Mouse (Mus musculus) mouse trophoblast stem cell (cell line): ENCODE data around the gene Gm10309.

Experiments used
- in situ Hi-C, 2 experiments: fragments of 300-500 bp; cut with MseI, MboI; formaldehyde crosslinking; loops; 2 replicates in 1 of 2; 3 replicates in 1 of 2; pipeline ENCODE4 v1.15.1; 2025

The Gm10309 gene

GRCm38 (mm10) chr17:86514974-86515620 is 10.1 kb upstream of the Gm10309 start:
- in situ Hi-C loops: no loop called here

GRCm38 (mm10) chr17:86509871-86510270 is 4.8 kb upstream of the Gm10309 start:
- in situ Hi-C loops: loop anchor here in 1 of 2 experiments (10.0 kb wide), 1 partner anchor 305 kb away; no protein-coding TSS in a partner anchor

- in situ Hi-C loops: loop anchor here in 1 of 2 experiments (10.0 kb wide), 1 partner anchor 307 kb away; no protein-coding TSS in a partner anchor
Observed at GRCm38 (mm10) chr17:86508212-86508490, 3.1 kb upstream of the Gm10309 start.

- in situ Hi-C loops: loop anchor here in 1 of 2 experiments (10.0 kb wide), 1 partner anchor 307 kb away; no protein-coding TSS in a partner anchor
Observed at GRCm38 (mm10) chr17:86507342-86508211, 2.5 kb upstream of the Gm10309 start.

- in situ Hi-C loops: loop anchor here in 1 of 2 experiments (10.0 kb wide), 1 partner anchor 308 kb away; no protein-coding TSS in a partner anchor
Observed at GRCm38 (mm10) chr17:86506881-86507280, 1.8 kb upstream of the Gm10309 start.

- in situ Hi-C loops: loop anchor here in 1 of 2 experiments (10.0 kb wide), 1 partner anchor 311 kb away; no protein-coding TSS in a partner anchor
Observed at GRCm38 (mm10) chr17:86503208-86503897, 1.7 kb downstream of the Gm10309 start.

GRCm38 (mm10) chr17:86501393-86501792 is 3.6 kb downstream of the Gm10309 start:
- in situ Hi-C loops: loop anchor here in 1 of 2 experiments (10.0 kb wide), 1 partner anchor 313 kb away; no protein-coding TSS in a partner anchor

GRCm38 (mm10) chr17:86499359-86500045 is 5.5 kb downstream of the Gm10309 start:
- in situ Hi-C loops: loop anchor here (10.0 kb wide), 2 partner anchors 315 to 405 kb away; no protein-coding TSS in a partner anchor

GRCm38 (mm10) chr17:86497302-86497701 is 7.7 kb downstream of the Gm10309 start:
- in situ Hi-C loops: loop anchor here in 1 of 2 experiments (10.0 kb wide), 1 partner anchor 407 kb away; no protein-coding TSS in a partner anchor

GRCm38 (mm10) chr17:86496123-86496771 is 8.8 kb downstream of the Gm10309 start:
- in situ Hi-C loops: loop anchor here in 1 of 2 experiments (10.0 kb wide), 1 partner anchor 409 kb away; no protein-coding TSS in a partner anchor

GRCm38 (mm10) chr17:86494895-86495294 is 10.1 kb downstream of the Gm10309 start:
- in situ Hi-C loops: loop anchor here in 1 of 2 experiments (10.0 kb wide), 1 partner anchor 410 kb away; no protein-coding TSS in a partner anchor

- in situ Hi-C loops: loop anchor here in 1 of 2 experiments (10.0 kb wide), 1 partner anchor 410 kb away; no protein-coding TSS in a partner anchor
Observed at GRCm38 (mm10) chr17:86494494-86494893, 10.5 kb downstream of the Gm10309 start.

- in situ Hi-C loops: loop anchor here in 1 of 2 experiments (10.0 kb wide), 1 partner anchor 411 kb away; no protein-coding TSS in a partner anchor
Observed at GRCm38 (mm10) chr17:86493891-86494420, 11.1 kb downstream of the Gm10309 start.

GRCm38 (mm10) chr17:86492376-86492775 is 12.7 kb downstream of the Gm10309 start:
- in situ Hi-C loops: loop anchor here in 1 of 2 experiments (10.0 kb wide), 1 partner anchor 412 kb away; no protein-coding TSS in a partner anchor

- in situ Hi-C loops: loop anchor here (10.0 kb wide), 1 partner anchor 415 kb away; no protein-coding TSS in a partner anchor
Observed at GRCm38 (mm10) chr17:86489827-86490226, 15.2 kb downstream of the Gm10309 start.

GRCm38 (mm10) chr17:86487450-86487849 is 17.6 kb downstream of the Gm10309 start:
- in situ Hi-C loops: loop anchor here in 1 of 2 experiments (10.0 kb wide), 1 partner anchor 417 kb away; no protein-coding TSS in a partner anchor

GRCm38 (mm10) chr17:86486657-86487056 is 18.4 kb downstream of the Gm10309 start:
- in situ Hi-C loops: loop anchor here in 1 of 2 experiments (10.0 kb wide), 1 partner anchor 418 kb away; no protein-coding TSS in a partner anchor

- in situ Hi-C loops: loop anchor here in 1 of 2 experiments (10.0 kb wide), 1 partner anchor 421 kb away; no protein-coding TSS in a partner anchor
Observed at GRCm38 (mm10) chr17:86484087-86484737, 20.8 kb downstream of the Gm10309 start.

GRCm38 (mm10) chr17:86482675-86483074 is 22.4 kb downstream of the Gm10309 start:
- in situ Hi-C loops: loop anchor here in 1 of 2 experiments (10.0 kb wide), 1 partner anchor 422 kb away; no protein-coding TSS in a partner anchor
